Mouse (Mus musculus) C2C12 (cell line): ENCODE results near the gene Exoc8.

ENCODE experiments used
- CTCF ChIP-seq: IDR thresholded peaks from one replicate; pipeline ENCODE4 v1.5.1; 2011; ENCODE audit not compliant: control insufficient read depth, insufficient read depth, insufficient read length
- MAX ChIP-seq: IDR thresholded peaks from one replicate; pipeline ENCODE4 v1.6.1; 2011; ENCODE audit warnings: mild to moderate bottlenecking, control low read depth
- MYOG ChIP-seq: IDR thresholded peaks from one replicate; pipeline ENCODE4 v1.6.1; 2011; ENCODE audit not compliant: control insufficient read depth, insufficient read length; ENCODE audit errors: extremely low read depth
- USF1 ChIP-seq: IDR thresholded peaks from one replicate; pipeline ENCODE4 v1.6.1; 2011; ENCODE audit warnings: low read depth, mild to moderate bottlenecking, control low read depth, moderate library complexity

- no peak for TF ChIP-seq USF1
- TF ChIP-seq CTCF = no peak
- TF ChIP-seq MAX = no peak
- TF ChIP-seq MYOG = no peak
These were observed 46.9 kb upstream of the Exoc8 start for GRCm38 (mm10) chr8:124944406-124944805.
